In genomic region chr5:100414474-100415196, GRCm38 (mm10) we compare ENCODE assay signal across 8 mouse cellular contexts. TPM values are rescaled to one million over a fixed set of nuclear protein-coding genes. Genes with fewer than 3 reads are reported as not detected.
DNase-seq lines count a peak whose midpoint lies in the region; ATAC-seq lines count a peak whose summit lies in the region.
"Had no signal": no experiment of that assay in that cellular context is flagged by ENCODE, and none has a peak within 500 bp of the region (broad histone marks: within the 10 kb centered on the region; RNA-seq: fewer than 3 reads in every experiment).

No protein-coding gene starts in this region.

- peaks cover 26% of the 10 kb centered on the region for H3K4me1 ChIP-seq in lung, embryonic 15.5 days
- peaks cover 19% of the 10 kb centered on the region for H3K4me1 ChIP-seq in forebrain, embryonic 13.5 days
- peaks cover 14% of the 10 kb centered on the region for H3K4me1 ChIP-seq in limb, embryonic 15.5 days
- peaks cover 14% of the 10 kb centered on the region; the same call in 1 of the 2 replicates for H3K4me1 ChIP-seq in stomach, embryonic 15.5 days

- H3K27ac ChIP-seq in lung, embryonic 15.5 days = 0 out of 2 replicates have a peak overlapping the region, but pooled peaks have one; percentile 93
- H3K27ac ChIP-seq in forebrain, embryonic 13.5 days = no peak overlapping the region
- H3K27ac ChIP-seq in limb, embryonic 15.5 days = no peak overlapping the region
- no peak overlapping the region for H3K27ac ChIP-seq in stomach, embryonic 15.5 days

- H3K9ac ChIP-seq in lung, embryonic 15.5 days = peak overlapping the region; percentile 60
- H3K9ac ChIP-seq in forebrain, embryonic 13.5 days = peak overlapping the region; percentile 46; the same call in 1 of the 2 replicates
- H3K9ac ChIP-seq in limb, embryonic 15.5 days = peak overlapping the region; percentile 38
- peak overlapping the region; percentile 25; the same call in 1 of the 2 replicates for H3K9ac ChIP-seq in stomach, embryonic 15.5 days

- peaks cover 14% of the 10 kb centered on the region for H3K36me3 ChIP-seq in lung, embryonic 15.5 days
- peaks cover 18% of the 10 kb centered on the region for H3K36me3 ChIP-seq in forebrain, embryonic 13.5 days (ENCODE audit: poor library complexity, severe bottlenecking)
- peaks cover 20% of the 10 kb centered on the region for H3K36me3 ChIP-seq in limb, embryonic 15.5 days
- H3K36me3 ChIP-seq in stomach, embryonic 15.5 days = peaks cover 17% of the 10 kb centered on the region

- peak overlapping the region; percentile 60 for H3K4me2 ChIP-seq in lung, embryonic 15.5 days
- peak overlapping the region; percentile 77 for H3K4me2 ChIP-seq in forebrain, embryonic 13.5 days
- H3K4me2 ChIP-seq in limb, embryonic 15.5 days = peak overlapping the region; percentile 50
- peak overlapping the region; percentile 60 for H3K4me2 ChIP-seq in stomach, embryonic 15.5 days

- no peak for ATAC-seq in lung, embryonic 15.5 days (ENCODE audit: borderline replicate concordance, extremely low read depth, low FRiP score, low TSS enrichment)
- no peak for ATAC-seq in forebrain, embryonic 13.5 days
- ATAC-seq in limb, embryonic 15.5 days (ENCODE audit: insufficient number of reproducible peaks, low FRiP score, low TSS enrichment, low read depth) = no peak
- ATAC-seq in stomach, embryonic 15.5 days (ENCODE audit: insufficient read depth, low FRiP score, low read depth) = no peak

- H3K4me3 ChIP-seq in lung, embryonic 15.5 days = peak overlapping the region; percentile 66
- H3K4me3 ChIP-seq in forebrain, embryonic 13.5 days = peak overlapping the region; percentile 88
- peak overlapping the region; percentile 88 for H3K4me3 ChIP-seq in limb, embryonic 15.5 days
- H3K4me3 ChIP-seq in stomach, embryonic 15.5 days (replicated peaks) = peak overlapping the region; percentile 97

- DNase-seq in lung, postnatal 25 days (ENCODE audit: low spot score) = no peak
- no peak for DNase-seq in cerebellum, adult 11 months
- DNase-seq in frontal cortex, postnatal 36 days (ENCODE audit: low spot score in 2 of 2) = no peak
- DNase-seq: adrenal gland, postnatal 10 days had no signal

- no peaks in the 10 kb centered on the region for H3K27me3 ChIP-seq in lung, embryonic 15.5 days
- H3K27me3 ChIP-seq in forebrain, embryonic 13.5 days = no peaks in the 10 kb centered on the region
- no peaks in the 10 kb centered on the region for H3K27me3 ChIP-seq in limb, embryonic 15.5 days
- no peaks in the 10 kb centered on the region for H3K27me3 ChIP-seq in stomach, embryonic 15.5 days (replicated peaks)

- 30% methylated on average over 11 of the region's 11 CpGs for WGBS in lung, embryonic 15.5 days
- WGBS in forebrain, embryonic 13.5 days = 81% methylated on average over 11 of the region's 11 CpGs
- WGBS in limb, embryonic 15.5 days = 43% methylated on average over 11 of the region's 11 CpGs
- 27% methylated on average over 11 of the region's 11 CpGs for WGBS in stomach, embryonic 15.5 days

- no peaks in the 10 kb centered on the region for H3K9me3 ChIP-seq in lung, embryonic 15.5 days
- H3K9me3 ChIP-seq in forebrain, embryonic 13.5 days (replicated peaks) = no peaks in the 10 kb centered on the region
- H3K9me3 ChIP-seq in limb, embryonic 15.5 days = no peaks in the 10 kb centered on the region
- H3K9me3 ChIP-seq in stomach, embryonic 15.5 days = no peaks in the 10 kb centered on the region

RNA-seq across cellular contexts. Expression of gene Sec31a, which starts 1.4 kb away (rescaled TPM):
- 145 and 152 TPM in 2 replicates for polyA plus RNA-seq in lung, embryonic 15.5 days (2015; fragmentation: Nextera tagmentation; extraction: Ambion mirVana)
- 76.7 and 78.0 TPM in 2 replicates for polyA plus RNA-seq in forebrain, embryonic 13.5 days (2015; fragmentation: Nextera tagmentation; extraction: Ambion mirVana)
- 266 TPM in 2 replicates for polyA plus RNA-seq in limb, embryonic 15.5 days (2015; fragmentation: Nextera tagmentation; extraction: Ambion mirVana)
- 158 and 187 TPM in 2 replicates for polyA plus RNA-seq in stomach, embryonic 15.5 days (2015; fragmentation: Nextera tagmentation; extraction: Ambion mirVana)
